Mouse (Mus musculus) MEL (cell line): ENCODE results near the gene Smg1. TPM values are rescaled to one million over a fixed set of nuclear protein-coding genes. Genes with fewer than 3 reads are reported as not detected.

Experiments used
- DNase-seq: peaks from one replicate; pipeline ENCODE4 v3.0.0; 2011; ENCODE audit warnings: low read depth, low spot score
- H3K27ac ChIP-seq: 2 replicates; pipeline ENCODE4 v1.5.1; 2012; ENCODE audit warnings: low read depth, mild to moderate bottlenecking, control low read depth, low read length, moderate library complexity; ENCODE audit not compliant: control insufficient read depth
- H3K27me3 ChIP-seq, 2 experiments: fragments of 150-350 bp in 1 of 2; sonication (generic) in 1 of 2; 2 replicates each; pipeline ENCODE4 v1.6.1; 2012; ENCODE audit warnings: low read length in 2 of 2, mild to moderate bottlenecking in 2 of 2, improper control_type of control experiment in 1 of 2, moderate library complexity in 1 of 2; ENCODE audit not compliant: insufficient read depth in 2 of 2, control insufficient read depth in 1 of 2
- H3K36me3 ChIP-seq, 2 experiments: 2 replicates each; pipeline ENCODE4 v1.6.1; 2012 to 2014; ENCODE audit warnings: low read length in 2 of 2, improper control_type of control experiment in 1 of 2, inconsistent platforms in 1 of 2, mild to moderate bottlenecking in 1 of 2; ENCODE audit not compliant: insufficient read depth in 2 of 2, control insufficient read depth in 1 of 2
- H3K4me1 ChIP-seq, 2 experiments: fragments of 150-350 bp in 1 of 2; sonication (generic) in 1 of 2; 2 replicates each; pipeline ENCODE4 v1.6.1; 2012; ENCODE audit warnings: low read length in 2 of 2, improper control_type of control experiment in 1 of 2, mild to moderate bottlenecking in 1 of 2; ENCODE audit not compliant: insufficient read depth in 2 of 2, control insufficient read depth in 1 of 2
- H3K4me3 ChIP-seq, 2 experiments: fragments of 150-350 bp in 1 of 2; sonication (generic) in 1 of 2; 2 replicates each; pipeline ENCODE4 v1.5.1; 2012; ENCODE audit warnings: low read depth in 2 of 2, low read length in 2 of 2, mild to moderate bottlenecking in 2 of 2, moderate library complexity in 2 of 2, control low read depth in 1 of 2, improper control_type of control experiment in 1 of 2; ENCODE audit not compliant: control insufficient read depth in 1 of 2, insufficient read depth in 1 of 2
- H3K79me2 ChIP-seq: 2 replicates; pipeline ENCODE4 v1.6.1; 2012; ENCODE audit warnings: mild to moderate bottlenecking, low read length, moderate library complexity; ENCODE audit not compliant: control insufficient read depth, poor library complexity, insufficient read depth
- H3K9ac ChIP-seq: 2 replicates; pipeline ENCODE4 v1.6.1; 2012; ENCODE audit warnings: low read depth, mild to moderate bottlenecking, control low read depth, low read length, moderate library complexity; ENCODE audit not compliant: control insufficient read depth, poor library complexity, severe bottlenecking
- H3K9me3 ChIP-seq: fragments of 150-350 bp; sonication (generic); replicated peaks from 2 replicates; pipeline ENCODE4 v1.6.1; 2012; ENCODE audit warnings: mild to moderate bottlenecking, low read length, improper control_type of control experiment, moderate library complexity; ENCODE audit not compliant: insufficient read depth
- CHD2 ChIP-seq: IDR thresholded peaks from 2 replicates; pipeline ENCODE4 v1.6.1; 2011; ENCODE audit warnings: low read length, improper control_type of control experiment
- CTCF ChIP-seq, 3 experiments: IDR thresholded peaks in 2 of 3; conservative IDR thresholded peaks in 1 of 3; 2 replicates each; pipeline ENCODE4 v1.5.1; 2011 to 2012; ENCODE audit warnings: low read length in 3 of 3, low read depth in 2 of 3, mild to moderate bottlenecking in 2 of 3, improper control_type of control experiment in 1 of 3, inconsistent platforms in 1 of 3, mixed read lengths in 1 of 3, moderate library complexity in 1 of 3; ENCODE audit not compliant: control insufficient read depth in 1 of 3, insufficient read depth in 1 of 3, poor library complexity in 1 of 3, severe bottlenecking in 1 of 3
- E2F4 ChIP-seq: IDR thresholded peaks from 2 replicates; pipeline ENCODE4 v1.6.1; 2011; ENCODE audit warnings: low read depth, low read length, improper control_type of control experiment, borderline replicate concordance
- GABPA ChIP-seq: IDR thresholded peaks from 2 replicates; pipeline ENCODE4 v1.6.1; 2012; ENCODE audit warnings: low read depth, mild to moderate bottlenecking, inconsistent platforms, low read length, improper control_type of control experiment, moderate library complexity
- GATA1 ChIP-seq: IDR thresholded peaks from 2 replicates; pipeline ENCODE4 v1.6.1; 2011; ENCODE audit warnings: low read depth, low read length, improper control_type of control experiment
- KAT2A ChIP-seq: conservative IDR thresholded peaks from 2 replicates; pipeline ENCODE4 v1.6.1; 2012; ENCODE audit warnings: low read depth, low read length, improper control_type of control experiment, inconsistent platforms
- MAFK ChIP-seq: IDR thresholded peaks from 2 replicates; pipeline ENCODE4 v1.6.1; 2011; ENCODE audit warnings: low read depth, mild to moderate bottlenecking, low read length, improper control_type of control experiment, borderline replicate concordance
- MAX ChIP-seq: IDR thresholded peaks from 2 replicates; pipeline ENCODE4 v1.6.1; 2011; ENCODE audit warnings: low read length, improper control_type of control experiment
- MXI1 ChIP-seq: IDR thresholded peaks from 2 replicates; pipeline ENCODE4 v1.6.1; 2011; ENCODE audit warnings: mild to moderate bottlenecking, low read depth, low read length, improper control_type of control experiment
- MYC ChIP-seq: IDR thresholded peaks from 2 replicates; pipeline ENCODE4 v1.6.1; 2011; ENCODE audit warnings: low read depth, mild to moderate bottlenecking, low read length, improper control_type of control experiment, moderate library complexity
- NRF1 ChIP-seq: IDR thresholded peaks from 2 replicates; pipeline ENCODE4 v1.6.1; 2014; ENCODE audit warnings: low read depth, mild to moderate bottlenecking, inconsistent platforms, low read length, improper control_type of control experiment, moderate library complexity; ENCODE audit not compliant: poor library complexity, insufficient read depth, severe bottlenecking
- POLR2A ChIP-seq, 2 experiments: IDR thresholded peaks; 2 replicates each; pipeline ENCODE4 v1.6.1; 2011 to 2012; ENCODE audit warnings: low read length in 2 of 2, mild to moderate bottlenecking in 2 of 2, control low read depth in 1 of 2, improper control_type of control experiment in 1 of 2, low read depth in 1 of 2, moderate library complexity in 1 of 2; ENCODE audit not compliant: control insufficient read depth in 1 of 2, insufficient read depth in 1 of 2, poor library complexity in 1 of 2
- POLR2AphosphoS2 ChIP-seq: IDR thresholded peaks from 2 replicates; pipeline ENCODE4 v1.6.1; 2011; ENCODE audit warnings: low read length, improper control_type of control experiment
- POLR2AphosphoS5 ChIP-seq: IDR thresholded peaks from 2 replicates; pipeline ENCODE4 v1.6.1; 2012; ENCODE audit warnings: low read depth, borderline replicate concordance, mild to moderate bottlenecking, inconsistent platforms, low read length, moderate library complexity, mixed read lengths
- RAD21 ChIP-seq: IDR thresholded peaks from 2 replicates; pipeline ENCODE4 v1.6.1; 2011; ENCODE audit warnings: mild to moderate bottlenecking, low read depth, low read length, improper control_type of control experiment
- SMC3 ChIP-seq: IDR thresholded peaks from 2 replicates; pipeline ENCODE4 v1.6.1; 2011; ENCODE audit warnings: low read depth, low read length, improper control_type of control experiment
- UBTF ChIP-seq: IDR thresholded peaks from 2 replicates; pipeline ENCODE4 v1.6.1; 2012; ENCODE audit warnings: low read depth, mild to moderate bottlenecking, inconsistent platforms, low read length, improper control_type of control experiment, moderate library complexity, borderline replicate concordance; ENCODE audit not compliant: insufficient read depth
- ZC3H11A ChIP-seq: IDR thresholded peaks from 2 replicates; pipeline ENCODE4 v1.6.1; 2012; ENCODE audit warnings: low read depth, mild to moderate bottlenecking, inconsistent platforms, low read length, improper control_type of control experiment
- ZKSCAN1 ChIP-seq: IDR thresholded peaks from 2 replicates; pipeline ENCODE4 v1.6.1; 2012; ENCODE audit warnings: low read depth, mild to moderate bottlenecking, inconsistent platforms, low read length, improper control_type of control experiment, moderate library complexity
- ZNF384 ChIP-seq: IDR thresholded peaks from 2 replicates; pipeline ENCODE4 v1.6.1; 2012; ENCODE audit warnings: low read depth, mild to moderate bottlenecking, inconsistent platforms, low read length, improper control_type of control experiment
- polyA plus RNA-seq, 2 experiments: library from polyadenylated mRNA; stranded (reverse) in 1 of 2; unstranded in 1 of 2; fragments of >175 nt in 1 of 2; fragments of >200 nt in 1 of 2; gene quantifications; 2 replicates each; pipeline versions ENCODE4 v1.2.1 to v1.2.4; 2012; ENCODE audit warnings: low replicate concordance in 2 of 2, low read depth in 1 of 2; ENCODE audit not compliant: insufficient read length in 2 of 2, insufficient read depth in 1 of 2, missing spikeins in 1 of 2
- total RNA-seq: library from RNA; depleted of rRNA; stranded (reverse); fragments of 300-350 nt; gene quantifications from 2 replicates; pipeline ENCODE4 v1.2.3, GENCODE M21; 2012

Smg1 gene
- total and polyA plus RNA-seq, 3 experiments: 24.2 to 49.6 (median 32.6) TPM

GRCm38 (mm10) chr7:118129430-118130041 lies 113.9 kb downstream of the Smg1 start, which contains the start of gene Arl6ip1 (continued):
- TF ChIP-seq MAX: peak; percentile 41
- TF ChIP-seq POLR2AphosphoS5: peak; percentile 94
- TF ChIP-seq GABPA: no peak
- TF ChIP-seq CTCF (IDR thresholded peaks at IDR 0.05 in 2 of 3, conservative IDR thresholded peaks at IDR 0.05 in 1 of 3; ENCODE audit: control insufficient read depth in 1 of 3, insufficient read depth in 1 of 3, low read depth in 2 of 3, low read length in 3 of 3, poor library complexity in 1 of 3, severe bottlenecking in 1 of 3): 0 out of 6 replicates have a peak, but pooled peaks of 1 of the 3 experiments have one; percentile 3
- TF ChIP-seq GATA1: no peak
- TF ChIP-seq ZC3H11A: no peak
- no peak for TF ChIP-seq UBTF
- TF ChIP-seq CHD2: peak; percentile 39
- peak; percentile 98 to 100 for TF ChIP-seq POLR2A (IDR thresholded peaks at IDR 0.05; ENCODE audit: control insufficient read depth in 1 of 2, insufficient read depth in 1 of 2, low read depth in 1 of 2, low read length in 2 of 2, poor library complexity in 1 of 2)
- TF ChIP-seq POLR2AphosphoS2: peak; percentile 95
- TF ChIP-seq ZNF384: no peak
- no peak for TF ChIP-seq SMC3

- Histone ChIP-seq H3K4me3 (peak overlapping the region; percentile 88 to 91), H3K27me3 (no peaks in the 10 kb centered on the region), H3K36me3 (peaks cover 4 to 32% of the 10 kb centered on the region in 2 experiments; a peak in 3 of 4 replicates), H3K27ac (peak overlapping the region; percentile 93), H3K9ac (peak overlapping the region; percentile 94), H3K79me2 (peaks cover 27% of the 10 kb centered on the region), H3K4me1 (peaks cover 0 to 14% of the 10 kb centered on the region in 2 experiments; a peak in 3 of 4 replicates), H3K9me3 (no peaks in the 10 kb centered on the region)
- TF ChIP-seq POLR2A (IDR thresholded peaks at IDR 0.05; ENCODE audit: control insufficient read depth in 1 of 2, insufficient read depth in 1 of 2, low read depth in 1 of 2, low read length in 2 of 2, poor library complexity in 1 of 2) (no peak), RAD21 (no peak), MXI1 (no peak), NRF1 (no peak), ZNF384 (no peak), E2F4 (no peak), UBTF (0 out of 2 replicates have a peak, but pooled peaks have one; percentile 54), ZKSCAN1 (no peak), ZC3H11A (no peak), KAT2A (no peak), GATA1 (0 out of 2 replicates have a peak, but pooled peaks have one; percentile 2), MAFK (no peak), POLR2AphosphoS5 (no peak), MYC (no peak)
- DNase-seq: peak; percentile 66
Observed at GRCm38 (mm10) chr7:118128925-118129429, 114.5 kb downstream of the Smg1 start.
